Mouse (Mus musculus) limb, embryonic 10.5 days (tissue): ENCODE measurements around the gene Scn11a. TPM values are rescaled to one million over a fixed set of nuclear protein-coding genes. Genes with fewer than 3 reads are reported as not detected.

Experiments used
- DNase-seq: peaks from one replicate; pipeline ENCODE4 v3.0.0-alpha.2; 2017; ENCODE audit warnings: low spot score
- H3K27ac ChIP-seq: fragments of 300-500 bp; sonication (generic); 2 replicates; pipeline ENCODE4 v1.5.1; 2016; ENCODE audit warnings: mild to moderate bottlenecking
- H3K27me3 ChIP-seq: fragments of 300-500 bp; sonication (generic); 2 replicates; pipeline ENCODE4 v1.6.1; 2016; ENCODE audit warnings: low read depth, mild to moderate bottlenecking; ENCODE audit not compliant: poor library complexity, severe bottlenecking
- H3K36me3 ChIP-seq: fragments of 300-500 bp; sonication (generic); 2 replicates; pipeline ENCODE4 v1.6.1; 2016; ENCODE audit warnings: mild to moderate bottlenecking, moderate library complexity
- H3K4me1 ChIP-seq: fragments of 300-500 bp; sonication (generic); 2 replicates; pipeline ENCODE4 v1.6.1; 2016
- H3K4me3 ChIP-seq: fragments of 300-500 bp; sonication (generic); 2 replicates; pipeline ENCODE4 v1.5.1; 2016; ENCODE audit warnings: mild to moderate bottlenecking, moderate library complexity
- H3K9me3 ChIP-seq: fragments of 300-500 bp; sonication (generic); replicated peaks from 2 replicates; pipeline ENCODE4 v1.6.1; 2016; ENCODE audit warnings: mild to moderate bottlenecking
- WGBS: fragments of 180-500 bp; shearing (Covaris S2); methylation state at CpG from one replicate; pipeline ENCODE4 v1.1.7; 2016; 5-methylcytosine and 5-hydroxymethylcytosine counted together
- polyA plus RNA-seq: library from polyadenylated mRNA; unstranded; fragments of >200 nt; fragmentation: Nextera tagmentation; extraction: Ambion mirVana; gene quantifications from 2 replicates; pipeline ENCODE4 v1.2.1, GENCODE M21; 2016

Gene Scn11a
- polyA plus RNA-seq, 1 experiment from 2014 or later = 0.25 TPM

GRCm38 (mm10) chr9:119831001-119831400, 5.7 kb upstream of the Scn11a start:
- peaks cover 10% of the 10 kb centered on the region; the same call in 1 of the 2 replicates for H3K4me1 ChIP-seq
- H3K4me3 ChIP-seq = no peak overlapping the region
- WGBS = 93% methylated on average over 2 of the region's 2 CpGs
- H3K27ac ChIP-seq = no peak overlapping the region
- DNase-seq = no peak
- H3K36me3 ChIP-seq = no peaks in the 10 kb centered on the region
- no peaks in the 10 kb centered on the region for H3K9me3 ChIP-seq
- no peaks in the 10 kb centered on the region for H3K27me3 ChIP-seq

- Histone ChIP-seq H3K27me3 (no peaks in the 10 kb centered on the region), H3K9me3 (no peaks in the 10 kb centered on the region), H3K27ac (peak overlapping the region; percentile 56; the same call in 1 of the 2 replicates), H3K36me3 (no peaks in the 10 kb centered on the region), H3K4me3 (no peak overlapping the region), H3K4me1 (peaks cover 22% of the 10 kb centered on the region)
- WGBS = 73% methylated on average over 9 of the region's 9 CpGs
- no peak for DNase-seq
These were observed 1.5 kb downstream of the Scn11a start for GRCm38 (mm10) chr9:119823722-119824121.

GRCm38 (mm10) chr9:119813631-119814030, 11.6 kb downstream of the Scn11a start:
- no peaks in the 10 kb centered on the region for H3K36me3 ChIP-seq
- no peaks in the 10 kb centered on the region for H3K9me3 ChIP-seq
- no peak for DNase-seq
- H3K4me3 ChIP-seq = no peak overlapping the region
- H3K4me1 ChIP-seq = no peaks in the 10 kb centered on the region
- H3K27ac ChIP-seq = no peak overlapping the region
- H3K27me3 ChIP-seq = no peaks in the 10 kb centered on the region
- WGBS = 91% methylated on average over 5 of the region's 5 CpGs

- Histone ChIP-seq H3K27me3 (no peaks in the 10 kb centered on the region), H3K36me3 (no peaks in the 10 kb centered on the region), H3K4me3 (no peak overlapping the region), H3K9me3 (no peaks in the 10 kb centered on the region), H3K27ac (no peak overlapping the region), H3K4me1 (peaks cover 25% of the 10 kb centered on the region)
- 84% methylated on average over 2 of the region's 2 CpGs for WGBS
- DNase-seq = no peak
These were observed 18.8 kb downstream of the Scn11a start for GRCm38 (mm10) chr9:119806491-119806890.

GRCm38 (mm10) chr9:119804501-119804847, 20.8 kb downstream of the Scn11a start:
- 90% methylated on average over 11 of the region's 11 CpGs for WGBS
- Histone ChIP-seq H3K27ac (no peak overlapping the region), H3K4me1 (peaks cover 28% of the 10 kb centered on the region), H3K36me3 (no peaks in the 10 kb centered on the region), H3K9me3 (no peaks in the 10 kb centered on the region), H3K4me3 (no peak overlapping the region), H3K27me3 (no peaks in the 10 kb centered on the region)
- DNase-seq = no peak

GRCm38 (mm10) chr9:119803845-119804500, 21.3 kb downstream of the Scn11a start:
- H3K4me1 ChIP-seq = peaks cover 28% of the 10 kb centered on the region
- no peak for DNase-seq
- H3K27ac ChIP-seq = no peak overlapping the region; the same call in 1 of the 2 replicates
- H3K4me3 ChIP-seq = no peak overlapping the region
- 81% methylated on average over 15 of the region's 15 CpGs for WGBS
- no peaks in the 10 kb centered on the region for H3K27me3 ChIP-seq
- H3K9me3 ChIP-seq = no peaks in the 10 kb centered on the region
- H3K36me3 ChIP-seq = no peaks in the 10 kb centered on the region

GRCm38 (mm10) chr9:119803169-119803827, 22.0 kb downstream of the Scn11a start:
- WGBS = 77% methylated on average over 16 of the region's 16 CpGs

GRCm38 (mm10) chr9:119801460-119801859, 23.8 kb downstream of the Scn11a start:
- H3K27me3 ChIP-seq = no peaks in the 10 kb centered on the region
- peak overlapping the region; percentile 50 for H3K27ac ChIP-seq
- DNase-seq = no peak
- peaks cover 28% of the 10 kb centered on the region for H3K4me1 ChIP-seq
- no peak overlapping the region for H3K4me3 ChIP-seq
- 72% methylated on average over 6 of the region's 6 CpGs for WGBS
- no peaks in the 10 kb centered on the region for H3K36me3 ChIP-seq
- H3K9me3 ChIP-seq = no peaks in the 10 kb centered on the region

More at GRCm38 (mm10) chr9:119803169-119803827, 22.0 kb downstream of the Scn11a start:
- H3K4me3 ChIP-seq = no peak overlapping the region
- H3K9me3 ChIP-seq = no peaks in the 10 kb centered on the region
- H3K27ac ChIP-seq = no peak overlapping the region; the same call in 1 of the 2 replicates
- no peak for DNase-seq
- H3K36me3 ChIP-seq = no peaks in the 10 kb centered on the region
- peaks cover 28% of the 10 kb centered on the region for H3K4me1 ChIP-seq
- no peaks in the 10 kb centered on the region for H3K27me3 ChIP-seq

- WGBS = 83% methylated on average over 4 of the region's 4 CpGs
- Histone ChIP-seq H3K36me3 (no peaks in the 10 kb centered on the region), H3K27ac (no peak overlapping the region), H3K27me3 (no peaks in the 10 kb centered on the region), H3K4me3 (no peak overlapping the region), H3K9me3 (no peaks in the 10 kb centered on the region), H3K4me1 (peaks cover 6% of the 10 kb centered on the region)
- DNase-seq = no peak
These were observed 28.5 kb downstream of the Scn11a start for GRCm38 (mm10) chr9:119796791-119797190.

- no peaks in the 10 kb centered on the region for H3K27me3 ChIP-seq
- no peak overlapping the region for H3K4me3 ChIP-seq
- no peak overlapping the region for H3K27ac ChIP-seq
- no peak for DNase-seq
- WGBS = 82% methylated on average over 15 of the region's 15 CpGs
- H3K4me1 ChIP-seq = no peaks in the 10 kb centered on the region
- H3K9me3 ChIP-seq = no peaks in the 10 kb centered on the region
- H3K36me3 ChIP-seq = no peaks in the 10 kb centered on the region
These were observed 29.9 kb downstream of the Scn11a start for GRCm38 (mm10) chr9:119795254-119795912.

- Histone ChIP-seq H3K27ac (no peak overlapping the region), H3K27me3 (no peaks in the 10 kb centered on the region), H3K4me1 (no peaks in the 10 kb centered on the region), H3K4me3 (no peak overlapping the region), H3K36me3 (no peaks in the 10 kb centered on the region), H3K9me3 (no peaks in the 10 kb centered on the region)
- DNase-seq = no peak
- 83% methylated on average over 4 of the region's 4 CpGs for WGBS
These were observed 30.8 kb downstream of the Scn11a start for GRCm38 (mm10) chr9:119794470-119794869.

GRCm38 (mm10) chr9:119792505-119792904, 32.8 kb downstream of the Scn11a start:
- DNase-seq = peak; percentile 39
- Histone ChIP-seq H3K27ac (no peak overlapping the region), H3K27me3 (no peaks in the 10 kb centered on the region), H3K36me3 (no peaks in the 10 kb centered on the region), H3K4me3 (no peak overlapping the region), H3K9me3 (no peaks in the 10 kb centered on the region), H3K4me1 (no peaks in the 10 kb centered on the region)
- WGBS = 51% methylated on average over 9 of the region's 9 CpGs

- no peak overlapping the region for H3K4me3 ChIP-seq
These were observed 44.4 kb downstream of the Scn11a start for GRCm38 (mm10) chr9:119780901-119781300.

More at GRCm38 (mm10) chr9:119780901-119781300, 44.4 kb downstream of the Scn11a start:
- Histone ChIP-seq H3K36me3 (no peaks in the 10 kb centered on the region), H3K27me3 (no peaks in the 10 kb centered on the region), H3K27ac (no peak overlapping the region), H3K4me1 (no peaks in the 10 kb centered on the region), H3K9me3 (no peaks in the 10 kb centered on the region)
- WGBS = 76% methylated on average over 3 of the region's 3 CpGs
- DNase-seq = no peak
